Mouse (Mus musculus): ENCODE data around the gene 2410004P03Rik. TPM values are rescaled to one million over a fixed set of nuclear protein-coding genes. Genes with fewer than 3 reads are reported as not detected.

2410004P03Rik gene
- polyA plus RNA-seq, 1 experiment, result 0.04 TPM

- Histone ChIP-seq H3K4me2 (ENCODE audit: low read depth) (no peak overlapping the region), H3K79me2 (ENCODE audit: control insufficient read depth, insufficient read depth) (no peaks in the 10 kb centered on the region), H3K36me3 (ENCODE audit: control insufficient read depth, insufficient read depth) (no peaks in the 10 kb centered on the region), H3K27me3 (ENCODE audit: control insufficient read depth, insufficient read depth, insufficient read length) (no peaks in the 10 kb centered on the region), H3K4me3 (no peak overlapping the region), H3ac (ENCODE audit: control insufficient read depth, insufficient read length) (no peak overlapping the region)
- TF ChIP-seq TCF3 (IDR thresholded peaks at IDR 0.05; ENCODE audit: insufficient read length, low read depth) (no peak), REST (IDR thresholded peaks at IDR 0.05; ENCODE audit: insufficient read depth, insufficient read length) (no peak), USF1 (IDR thresholded peaks at IDR 0.05; ENCODE audit: low read depth) (no peak), MYOD1 (IDR thresholded peaks at IDR 0.05; ENCODE audit: control insufficient read depth in 1 of 3, insufficient read length in 2 of 3, low read depth in 2 of 3) (no peak), MAX (IDR thresholded peaks at IDR 0.05; ENCODE audit: low read depth) (no peak), POLR2AphosphoS2 (IDR thresholded peaks at IDR 0.05; ENCODE audit: insufficient read length, low read depth) (no peak), TCF12 (IDR thresholded peaks at IDR 0.05; ENCODE audit: insufficient read depth, poor library complexity, severe bottlenecking) (no peak), CEBPB (IDR thresholded peaks at IDR 0.05; ENCODE audit: insufficient read depth, poor library complexity, severe bottlenecking) (no peak), E2F4 (IDR thresholded peaks at IDR 0.05; ENCODE audit: insufficient read depth) (no peak), MYOG (IDR thresholded peaks at IDR 0.05; ENCODE audit: control insufficient read depth in 1 of 3, insufficient read depth in 1 of 3, insufficient read length in 2 of 3, low read depth in 2 of 3) (no peak), POLR2A (IDR thresholded peaks at IDR 0.05; ENCODE audit: insufficient read length, low read depth) (no peak)
Observed at GRCm38 (mm10) chr12:17054691-17055090, 43.2 kb upstream of the 2410004P03Rik start.

GRCm38 (mm10) chr12:17052673-17053072 lies 41.1 kb upstream of the 2410004P03Rik start:
- H3K79me2 ChIP-seq (ENCODE audit: control insufficient read depth, insufficient read depth), result no peaks in the 10 kb centered on the region
- no peak overlapping the region for H3ac ChIP-seq (ENCODE audit: control insufficient read depth, insufficient read length)
- no peak overlapping the region for H3K4me3 ChIP-seq
- no peaks in the 10 kb centered on the region for H3K27me3 ChIP-seq (ENCODE audit: control insufficient read depth, insufficient read depth, insufficient read length)
- TF ChIP-seq MYOD1 (IDR thresholded peaks at IDR 0.05; ENCODE audit: control insufficient read depth in 1 of 3, insufficient read length in 2 of 3, low read depth in 2 of 3) (no peak), POLR2A (IDR thresholded peaks at IDR 0.05; ENCODE audit: insufficient read length, low read depth) (no peak), TCF3 (IDR thresholded peaks at IDR 0.05; ENCODE audit: insufficient read length, low read depth) (no peak), TCF12 (IDR thresholded peaks at IDR 0.05; ENCODE audit: insufficient read depth, poor library complexity, severe bottlenecking) (no peak), SRF (IDR thresholded peaks at IDR 0.05; ENCODE audit: control insufficient read depth, insufficient read length, low read depth) (no peak), POLR2AphosphoS2 (IDR thresholded peaks at IDR 0.05; ENCODE audit: insufficient read length, low read depth) (no peak), MAX (IDR thresholded peaks at IDR 0.05; ENCODE audit: low read depth) (no peak), REST (IDR thresholded peaks at IDR 0.05; ENCODE audit: insufficient read depth, insufficient read length) (no peak), E2F4 (IDR thresholded peaks at IDR 0.05; ENCODE audit: insufficient read depth) (no peak), USF1 (IDR thresholded peaks at IDR 0.05; ENCODE audit: low read depth) (no peak), CEBPB (IDR thresholded peaks at IDR 0.05; ENCODE audit: insufficient read depth, poor library complexity, severe bottlenecking) (no peak), MYOG (IDR thresholded peaks at IDR 0.05; ENCODE audit: control insufficient read depth in 1 of 3, insufficient read depth in 1 of 3, insufficient read length in 2 of 3, low read depth in 2 of 3) (no peak)
- no peak overlapping the region for H3K4me2 ChIP-seq (ENCODE audit: low read depth)
- no peaks in the 10 kb centered on the region for H3K36me3 ChIP-seq (ENCODE audit: control insufficient read depth, insufficient read depth)

GRCm38 (mm10) chr12:17051057-17051456 lies 39.5 kb upstream of the 2410004P03Rik start:
- no peaks in the 10 kb centered on the region for H3K27me3 ChIP-seq (ENCODE audit: control insufficient read depth, insufficient read depth, insufficient read length)
- H3K36me3 ChIP-seq (ENCODE audit: control insufficient read depth, insufficient read depth), result no peaks in the 10 kb centered on the region
- H3ac ChIP-seq (ENCODE audit: control insufficient read depth, insufficient read length), result no peak overlapping the region
- TF ChIP-seq POLR2AphosphoS2 (IDR thresholded peaks at IDR 0.05; ENCODE audit: insufficient read length, low read depth) (no peak), SRF (IDR thresholded peaks at IDR 0.05; ENCODE audit: control insufficient read depth, insufficient read length, low read depth) (no peak), MYOG (IDR thresholded peaks at IDR 0.05; ENCODE audit: control insufficient read depth in 1 of 3, insufficient read depth in 1 of 3, insufficient read length in 2 of 3, low read depth in 2 of 3) (no peak), USF1 (IDR thresholded peaks at IDR 0.05; ENCODE audit: low read depth) (no peak)
- H3K4me2 ChIP-seq (ENCODE audit: low read depth), result no peak overlapping the region
- no peak overlapping the region for H3K4me3 ChIP-seq
- H3K79me2 ChIP-seq (ENCODE audit: control insufficient read depth, insufficient read depth), result no peaks in the 10 kb centered on the region

- Histone ChIP-seq H3K27me3 (ENCODE audit: control insufficient read depth, insufficient read depth, insufficient read length) (no peaks in the 10 kb centered on the region), H3K4me2 (ENCODE audit: low read depth) (no peak overlapping the region), H3K4me3 (no peak overlapping the region), H3K36me3 (ENCODE audit: control insufficient read depth, insufficient read depth) (no peaks in the 10 kb centered on the region), H3ac (ENCODE audit: control insufficient read depth, insufficient read length) (no peak overlapping the region), H3K79me2 (ENCODE audit: control insufficient read depth, insufficient read depth) (no peaks in the 10 kb centered on the region)
- TF ChIP-seq REST (IDR thresholded peaks at IDR 0.05; ENCODE audit: insufficient read depth, insufficient read length) (no peak), E2F4 (IDR thresholded peaks at IDR 0.05; ENCODE audit: insufficient read depth) (no peak), MYOG (IDR thresholded peaks at IDR 0.05; ENCODE audit: control insufficient read depth in 1 of 3, insufficient read depth in 1 of 3, insufficient read length in 2 of 3, low read depth in 2 of 3) (no peak), MYOD1 (IDR thresholded peaks at IDR 0.05; ENCODE audit: control insufficient read depth in 1 of 3, insufficient read length in 2 of 3, low read depth in 2 of 3) (no peak), TCF12 (IDR thresholded peaks at IDR 0.05; ENCODE audit: insufficient read depth, poor library complexity, severe bottlenecking) (no peak), POLR2AphosphoS2 (IDR thresholded peaks at IDR 0.05; ENCODE audit: insufficient read length, low read depth) (no peak), CEBPB (IDR thresholded peaks at IDR 0.05; ENCODE audit: insufficient read depth, poor library complexity, severe bottlenecking) (no peak), TCF3 (IDR thresholded peaks at IDR 0.05; ENCODE audit: insufficient read length, low read depth) (no peak), POLR2A (IDR thresholded peaks at IDR 0.05; ENCODE audit: insufficient read length, low read depth) (no peak), MAX (IDR thresholded peaks at IDR 0.05; ENCODE audit: low read depth) (no peak), SRF (IDR thresholded peaks at IDR 0.05; ENCODE audit: control insufficient read depth, insufficient read length, low read depth) (no peak), USF1 (IDR thresholded peaks at IDR 0.05; ENCODE audit: low read depth) (no peak)
Observed at GRCm38 (mm10) chr12:17049796-17050195, 38.3 kb upstream of the 2410004P03Rik start.
